Mouse (Mus musculus) left cerebral cortex, adult 2 months (tissue): ENCODE measurements at regions not wholly inside any gene's neighbourhood (a gene's known extent, or its start where the extent isn't known, plus 50 kb on each side); places are given as distances from the start of the nearest gene placed in this dataset.

Experiments used
- DNase-seq, 2 experiments: peaks; one replicate each; pipeline ENCODE4 v3.0.0; 2021 to 2022; ENCODE audit warnings: low spot score in 2 of 2, mixed read lengths in 1 of 2; ENCODE audit errors: extremely low spot score in 1 of 2
- H3K27ac ChIP-seq: fragments of 200-600 bp; 2 replicates; pipeline ENCODE4 v1.8.1; 2022
- H3K4me3 ChIP-seq: fragments of 200-600 bp; 2 replicates; pipeline ENCODE4 v1.8.1; 2022
- CTCF ChIP-seq: fragments of 200-600 bp; IDR thresholded peaks from 2 replicates; pipeline ENCODE4 v1.8.1; 2022; ENCODE audit warnings: antibody characterized with exemption, mild to moderate bottlenecking, moderate library complexity
- intact Hi-C: fragments of 180-260 bp; cut with DNase I; formaldehyde crosslinking; loops from one replicate; pipeline ENCODE4 v1.15.1; 2025

GRCm38 (mm10) chr17:7467638-7468037 lies 82.4 kb upstream of the Unc93a2 start:
- intact Hi-C loops, result no loop called here
- H3K27ac ChIP-seq, result no peak overlapping the region
- no peak overlapping the region for H3K4me3 ChIP-seq
- DNase-seq, result no peak
- no peak for TF ChIP-seq CTCF

- Histone ChIP-seq H3K4me3 (no peak overlapping the region), H3K27ac (no peak overlapping the region)
- TF ChIP-seq CTCF, result no peak
- DNase-seq, result no peak
- intact Hi-C loops, result no loop called here
Measured at GRCm38 (mm10) chr17:7464901-7465300, 79.6 kb upstream of the Unc93a2 start.

DNA sequence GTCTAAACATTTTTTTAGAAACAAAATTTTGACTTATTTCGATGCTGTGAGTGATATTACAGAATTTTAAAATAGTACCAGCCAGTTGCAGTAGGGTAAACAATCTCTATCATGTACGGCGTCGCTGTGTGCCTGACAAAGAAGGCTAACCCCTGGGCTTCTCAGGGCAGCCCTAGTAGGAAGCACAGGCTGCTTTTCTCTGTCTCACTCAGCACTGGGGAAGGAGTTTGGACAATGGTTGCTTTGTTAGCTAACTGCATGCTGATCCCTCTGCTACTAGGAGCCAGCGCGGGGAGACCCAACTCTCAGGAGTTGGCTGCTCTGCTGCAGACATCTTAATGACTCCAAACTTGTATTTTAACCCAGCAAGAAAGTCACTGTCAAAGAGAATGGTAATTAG lies 75.9 kb upstream of the Unc93a2 start:
- H3K27ac ChIP-seq, result no peak overlapping the region
- no peak for TF ChIP-seq CTCF
- no peak overlapping the region for H3K4me3 ChIP-seq
- intact Hi-C loops, result no loop called here
- DNase-seq, result no peak

GRCm38 (mm10) chr17:7456939-7457338 lies 71.7 kb upstream of the Unc93a2 start:
- no peak for DNase-seq
- no peak for TF ChIP-seq CTCF
- Histone ChIP-seq H3K27ac (no peak overlapping the region), H3K4me3 (no peak overlapping the region)
- intact Hi-C loops, result no loop called here

GRCm38 (mm10) chr17:7443822-7444221 lies 58.6 kb upstream of the Unc93a2 start:
- peak; percentile 52 to 58 for DNase-seq
- no peak overlapping the region for H3K4me3 ChIP-seq
- peak; percentile 62 for TF ChIP-seq CTCF
- H3K27ac ChIP-seq, result no peak overlapping the region
- intact Hi-C loops, result loop anchor here (2.0 kb wide), 1 partner anchor 379 kb away; no protein-coding TSS in a partner anchor

GRCm38 (mm10) chr17:7435075-7435474 lies 49.8 kb upstream of the Unc93a2 start:
- no peak for DNase-seq
- no peak overlapping the region for H3K4me3 ChIP-seq
- intact Hi-C loops, result no loop called here
- no peak for TF ChIP-seq CTCF
- no peak overlapping the region for H3K27ac ChIP-seq
